Mouse (Mus musculus) embryonic facial prominence, embryonic 13.5 days (tissue): ENCODE results near the gene Canx. TPM values are rescaled to one million over a fixed set of nuclear protein-coding genes. Genes with fewer than 3 reads are reported as not detected.

ENCODE experiments used
- ATAC-seq: fragments of 200-750 bp; cut with Nextera tagmentation; 2 replicates; pipeline ENCODE4 v1.8.0; 2017; ENCODE audit warnings: low read depth; ENCODE audit not compliant: insufficient number of reproducible peaks, insufficient read depth, low FRiP score, low TSS enrichment
- H3K27ac ChIP-seq: fragments of 300-500 bp; sonication (generic); 2 replicates; pipeline ENCODE4 v1.5.1; 2015; ENCODE audit warnings: moderate library complexity, mild to moderate bottlenecking, inconsistent platforms
- H3K27me3 ChIP-seq: fragments of 300-500 bp; sonication (generic); 2 replicates; pipeline ENCODE4 v1.6.1; 2015; ENCODE audit warnings: mild to moderate bottlenecking, inconsistent platforms
- H3K36me3 ChIP-seq: fragments of 300-500 bp; sonication (generic); 2 replicates; pipeline ENCODE4 v1.6.1; 2015; ENCODE audit warnings: mild to moderate bottlenecking, inconsistent platforms
- H3K4me1 ChIP-seq: fragments of 300-500 bp; sonication (generic); 2 replicates; pipeline ENCODE4 v1.6.1; 2015; ENCODE audit warnings: inconsistent platforms
- H3K4me2 ChIP-seq: fragments of 300-500 bp; sonication (generic); 2 replicates; pipeline ENCODE4 v1.6.1; 2015; ENCODE audit warnings: moderate library complexity, mild to moderate bottlenecking, inconsistent platforms
- H3K4me3 ChIP-seq: fragments of 300-500 bp; sonication (generic); 2 replicates; pipeline ENCODE4 v1.5.1; 2015; ENCODE audit warnings: mild to moderate bottlenecking, inconsistent platforms
- H3K9ac ChIP-seq: fragments of 300-500 bp; sonication (generic); 2 replicates; pipeline ENCODE4 v1.6.1; 2015; ENCODE audit warnings: mild to moderate bottlenecking, inconsistent platforms
- H3K9me3 ChIP-seq: fragments of 300-500 bp; sonication (generic); 2 replicates; pipeline ENCODE4 v1.6.1; 2016; ENCODE audit warnings: inconsistent platforms
- WGBS: fragments of 180-500 bp; shearing (Covaris S2); methylation state at CpG from one replicate; pipeline ENCODE4 v1.1.7; 2015; ENCODE audit warnings: mixed read lengths; 5-methylcytosine and 5-hydroxymethylcytosine counted together
- microRNA counts: library from miRNA; unstranded; fragments of <30 nt; microRNA quantifications from one replicate; lab custom pipeline; 2016
- microRNA-seq: library from miRNA; unstranded; fragments of <30 nt; microRNA quantifications from one replicate; pipeline ENCODE4, GENCODE M21; 2016
- polyA plus RNA-seq: library from polyadenylated mRNA; unstranded; fragments of >200 nt; fragmentation: Nextera tagmentation; extraction: Ambion mirVana; gene quantifications from 2 replicates; pipeline ENCODE4 v1.2.1, GENCODE M21; 2015

Canx gene
- polyA plus RNA-seq, 1 experiment from 2014 or later = 289 TPM

- Histone ChIP-seq H3K4me2 (no peak overlapping the region), H3K27ac (peak overlapping the region; percentile 68), H3K9ac (peak overlapping the region; percentile 36; the same call in 1 of the 2 replicates), H3K4me3 (no peak overlapping the region), H3K9me3 (no peaks in the 10 kb centered on the region), H3K36me3 (peaks cover 14% of the 10 kb centered on the region), H3K4me1 (peaks cover 16% of the 10 kb centered on the region), H3K27me3 (no peaks in the 10 kb centered on the region)
- no peak for ATAC-seq
- 27% methylated on average over 3 of the region's 3 CpGs for WGBS
Measured at GRCm38 (mm10) chr11:50252166-50252565, 73.3 kb downstream of the Canx start.

- Histone ChIP-seq H3K27me3 (no peaks in the 10 kb centered on the region), H3K9ac (no peak overlapping the region), H3K9me3 (no peaks in the 10 kb centered on the region), H3K4me2 (no peak overlapping the region), H3K4me3 (no peak overlapping the region), H3K27ac (no peak overlapping the region), H3K36me3 (no peaks in the 10 kb centered on the region), H3K4me1 (peaks cover 16% of the 10 kb centered on the region)
- 79% methylated on average over 7 of the region's 7 CpGs for WGBS
- no peak for ATAC-seq
Measured at GRCm38 (mm10) chr11:50248473-50249171, 76.9 kb downstream of the Canx start.

- H3K27me3 ChIP-seq = no peaks in the 10 kb centered on the region
- no peaks in the 10 kb centered on the region for H3K4me1 ChIP-seq
- no peak overlapping the region for H3K4me2 ChIP-seq
- no peak overlapping the region for H3K27ac ChIP-seq
- H3K9ac ChIP-seq = no peak overlapping the region
- no peak for ATAC-seq
- H3K4me3 ChIP-seq = no peak overlapping the region
- H3K9me3 ChIP-seq = no peaks in the 10 kb centered on the region
- no peaks in the 10 kb centered on the region for H3K36me3 ChIP-seq
- whole genome bisulfite sequencing = 75% methylated on average over 5 of the region's 5 CpGs
Measured at GRCm38 (mm10) chr11:50245269-50245668, 80.2 kb downstream of the Canx start.

MicroRNAs encoded within 50 kb of the gene (microRNA counts, 519-probe panel; counts per million panel counts)
- 2,436 counts per million, percentile 59 among the panel's probes with 10 or more counts for microRNA mmu-miR-804 (lab: Ali Mortazavi, UCI)

Small RNA genes lying within 50 kb of the gene (microRNA-seq; reads per million reads assigned to microRNA genes)
- gene Mir804 = not detected

Other genes with a start within 250 kb of the Canx start
- 44.9 and 47.8 TPM in 2 replicates for gene Tbc1d9b, start 194.3 kb downstream of the Canx start, polyA plus RNA-seq
- 18.0 and 22.9 TPM in 2 replicates for gene Mrnip, start 151.2 kb downstream of the Canx start, polyA plus RNA-seq
- 193 and 206 TPM in 2 replicates for gene Sqstm1, start 114.8 kb downstream of the Canx start, polyA plus RNA-seq
- 15.8 and 21.5 TPM in 2 replicates for gene Mgat4b, start 114.8 kb downstream of the Canx start, polyA plus RNA-seq
- 1.7 and 1.8 TPM in 2 replicates for gene Ltc4s, start 87.1 kb downstream of the Canx start, polyA plus RNA-seq
- gene Maml1, start 33.4 kb downstream of the Canx start, polyA plus RNA-seq = 7.1 and 8.1 TPM in 2 replicates
- 0.52 and 0.54 TPM in 2 replicates for gene Cby3, start 28.8 kb upstream of the Canx start, polyA plus RNA-seq
- gene Hnrnph1, start 51.3 kb upstream of the Canx start, polyA plus RNA-seq = 541 and 593 TPM in 2 replicates
- 25.3 and 28.2 TPM in 2 replicates for gene Rufy1, start 105.5 kb upstream of the Canx start, polyA plus RNA-seq